Mouse (Mus musculus): ENCODE data around the gene Teddm1b. TPM values are rescaled to one million over a fixed set of nuclear protein-coding genes. Genes with fewer than 3 reads are reported as not detected.

Teddm1b gene
- polyA plus RNA-seq, 1 experiment from 2014 or later = 0.07 TPM

Small RNA genes lying within 50 kb of the gene (microRNA-seq; reads per million reads assigned to microRNA genes)
- gene Mir8114 = 4.8 reads per million, percentile 14 among the genes with 10 or more reads in this experiment

Other genes with a start within 250 kb of the Teddm1b start
- gene Rgs8, start 221.3 kb upstream of the Teddm1b start, polyA plus RNA-seq (2015; fragmentation: Nextera tagmentation; extraction: Ambion mirVana) = 0.09 and 0.22 TPM in 2 replicates
- gene Rgs16, start 134.0 kb upstream of the Teddm1b start, polyA plus RNA-seq (2015; fragmentation: Nextera tagmentation; extraction: Ambion mirVana) = 5.0 and 5.3 TPM in 2 replicates
- 32.4 and 35.9 TPM in 2 replicates for gene Rnasel, start 124.9 kb upstream of the Teddm1b start, polyA plus RNA-seq (2015; fragmentation: Nextera tagmentation; extraction: Ambion mirVana)
- gene Rgsl1, start 30.2 kb upstream of the Teddm1b start, polyA plus RNA-seq (2015; fragmentation: Nextera tagmentation; extraction: Ambion mirVana) = not detected in 2 replicates
- not detected in 2 replicates for gene Teddm1a, start 17.4 kb downstream of the Teddm1b start, polyA plus RNA-seq (2015; fragmentation: Nextera tagmentation; extraction: Ambion mirVana)
- 61.0 and 66.0 TPM in 2 replicates for gene Glul, start 25.6 kb downstream of the Teddm1b start, polyA plus RNA-seq (2015; fragmentation: Nextera tagmentation; extraction: Ambion mirVana)
- gene Teddm2, start 25.9 kb downstream of the Teddm1b start, polyA plus RNA-seq (2015; fragmentation: Nextera tagmentation; extraction: Ambion mirVana) = 0.18 and 0.21 TPM in 2 replicates